In the genomic region with DNA sequence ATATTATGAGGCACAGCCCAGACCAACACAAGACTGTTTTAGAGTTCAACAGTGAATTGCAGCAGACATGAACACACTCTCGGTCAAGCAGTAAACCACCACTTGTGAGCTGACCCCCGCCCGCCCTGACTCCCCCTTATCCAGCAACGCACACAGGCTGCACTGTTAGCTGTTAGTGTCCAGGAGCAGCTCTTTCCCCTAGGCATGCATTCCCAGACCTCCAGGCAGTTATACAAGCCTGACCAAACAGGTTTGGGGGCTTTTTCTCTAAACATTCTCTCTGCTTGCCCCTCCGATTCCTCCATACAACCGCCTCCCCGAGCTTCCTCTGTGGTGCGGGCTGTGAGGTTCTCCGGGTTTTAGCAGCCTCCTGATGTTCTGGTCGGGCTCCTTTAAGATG, we compare ENCODE assay signal across 11 mouse cellular contexts.
DNase-seq lines count a peak whose midpoint lies in the region; ATAC-seq and TF ChIP-seq lines count a peak whose summit lies in the region.
"Had no signal": no experiment of that assay in that cellular context is flagged by ENCODE, and none has a peak within 500 bp of the region (broad histone marks: within the 10 kb centered on the region; RNA-seq: fewer than 3 reads in every experiment).

No protein-coding gene starts in this region.

- peak overlapping the region; percentile 32 for H3K4me3 ChIP-seq in heart, embryonic 16.5 days (ENCODE audit: low read length)
- H3K4me3 ChIP-seq in embryonic facial prominence, embryonic 14.5 days (ENCODE audit: low read depth, low read length): peak overlapping the region; percentile 26
- peak overlapping the region; percentile 32 for H3K4me3 ChIP-seq in intestine, embryonic 15.5 days (replicated peaks)
- no peak overlapping the region for H3K4me3 ChIP-seq in myocyte

- H3K27ac ChIP-seq in heart, embryonic 16.5 days (ENCODE audit: low read length): peak overlapping the region; percentile 74
- peak overlapping the region; percentile 88 for H3K27ac ChIP-seq in embryonic facial prominence, embryonic 14.5 days (replicated peaks; ENCODE audit: low read depth, low read length)
- H3K27ac ChIP-seq in intestine, embryonic 15.5 days: peak overlapping the region; percentile 93

- DNase-seq in heart, postnatal 4 days: no peak
- peak; percentile 78 for DNase-seq in embryonic facial prominence, embryonic 14.5 days (ENCODE audit: low spot score)
- no peak for DNase-seq in gastrocnemius, adult 18-20 months (ENCODE audit: low spot score)
- DNase-seq in spleen, postnatal 36 days (ENCODE audit: low spot score in 2 of 2): no peak
- DNase-seq in cerebellum, adult 18-20 months: no peak
- DNase-seq: cerebellum, adult 8-10 months; gastrocnemius, postnatal 10 days had no signal

- peak overlapping the region; percentile 48; the same call in 1 of the 2 replicates for H3K9ac ChIP-seq in heart, embryonic 16.5 days (ENCODE audit: low read length)
- peak overlapping the region; percentile 38; the same call in 1 of the 2 replicates for H3K9ac ChIP-seq in embryonic facial prominence, embryonic 14.5 days (ENCODE audit: low read depth, low read length)
- H3K9ac ChIP-seq in intestine, embryonic 15.5 days: peak overlapping the region; percentile 26

- no peaks in the 10 kb centered on the region for H3K9me3 ChIP-seq in heart, embryonic 16.5 days (replicated peaks; ENCODE audit: control insufficient read depth, low read length)
- no peaks in the 10 kb centered on the region for H3K9me3 ChIP-seq in embryonic facial prominence, embryonic 14.5 days (ENCODE audit: control insufficient read depth, low read length)
- H3K9me3 ChIP-seq in intestine, embryonic 15.5 days: no peaks in the 10 kb centered on the region

- H3K36me3 ChIP-seq in heart, embryonic 16.5 days (ENCODE audit: control insufficient read depth, insufficient read depth): no peaks in the 10 kb centered on the region
- H3K36me3 ChIP-seq in embryonic facial prominence, embryonic 14.5 days (ENCODE audit: control insufficient read depth, insufficient read depth, low read length): no peaks in the 10 kb centered on the region
- H3K36me3 ChIP-seq in intestine, embryonic 15.5 days: no peaks in the 10 kb centered on the region
- H3K36me3 ChIP-seq in myocyte (ENCODE audit: control insufficient read depth, insufficient read depth): no peaks in the 10 kb centered on the region

- H3K4me2 ChIP-seq in heart, embryonic 16.5 days (ENCODE audit: low read depth, low read length): peak overlapping the region; percentile 41; the same call in 1 of the 2 replicates
- peak overlapping the region; percentile 47 for H3K4me2 ChIP-seq in embryonic facial prominence, embryonic 14.5 days (ENCODE audit: low read depth, low read length)
- H3K4me2 ChIP-seq in intestine, embryonic 15.5 days (replicated peaks): peak overlapping the region; percentile 61
- peak overlapping the region; percentile 22 for H3K4me2 ChIP-seq in myocyte (ENCODE audit: low read depth)

- no peak for TF ChIP-seq POLR2A in myocyte (IDR thresholded peaks at IDR 0.05; ENCODE audit: insufficient read length, low read depth)

- H3K4me1 ChIP-seq in heart, embryonic 16.5 days (ENCODE audit: control insufficient read depth, insufficient read depth, low read length): peaks cover 31% of the 10 kb centered on the region
- peaks cover 71% of the 10 kb centered on the region for H3K4me1 ChIP-seq in embryonic facial prominence, embryonic 14.5 days (ENCODE audit: control insufficient read depth, insufficient read depth, low read length)
- H3K4me1 ChIP-seq in intestine, embryonic 15.5 days (replicated peaks): peaks cover 55% of the 10 kb centered on the region

- H3K27me3 ChIP-seq in heart, embryonic 16.5 days (ENCODE audit: control insufficient read depth, insufficient read depth, low read length): no peaks in the 10 kb centered on the region
- H3K27me3 ChIP-seq in embryonic facial prominence, embryonic 14.5 days (replicated peaks; ENCODE audit: control insufficient read depth, insufficient read depth, low read length): no peaks in the 10 kb centered on the region
- H3K27me3 ChIP-seq in intestine, embryonic 15.5 days (replicated peaks): no peaks in the 10 kb centered on the region
- no peaks in the 10 kb centered on the region for H3K27me3 ChIP-seq in myocyte (ENCODE audit: control insufficient read depth, insufficient read depth, insufficient read length)

- ATAC-seq in heart, embryonic 16.5 days (replicated peaks; ENCODE audit: extremely low read depth, insufficient read depth, low FRiP score): no peak
- ATAC-seq in embryonic facial prominence, embryonic 14.5 days (ENCODE audit: low read depth): peak; percentile 48
- ATAC-seq in intestine, embryonic 15.5 days: peak; percentile 73
- ATAC-seq: CD4-positive, CD25-positive, alpha-beta regulatory T cell, adult 4 months had no signal

- H3K79me2 ChIP-seq in myocyte (ENCODE audit: control insufficient read depth, insufficient read depth): peaks cover 4% of the 10 kb centered on the region

- 34% methylated on average over 10 of the region's 10 CpGs for WGBS in heart, embryonic 16.5 days
- 12% methylated on average over 10 of the region's 10 CpGs for WGBS in embryonic facial prominence, embryonic 14.5 days
- 9% methylated on average over 10 of the region's 10 CpGs for WGBS in intestine, embryonic 15.5 days

- H3ac ChIP-seq in myocyte (ENCODE audit: control insufficient read depth, insufficient read length): no peak overlapping the region

TF ChIP-seq in myocyte, 11 proteins besides CTCF, POLR2A, EP300 and RAD21:
- TF ChIP-seq TCF12 (IDR thresholded peaks at IDR 0.05; ENCODE audit: insufficient read depth, poor library complexity, severe bottlenecking) (no peak), E2F4 (IDR thresholded peaks at IDR 0.05; ENCODE audit: insufficient read depth) (no peak), POLR2AphosphoS2 (IDR thresholded peaks at IDR 0.05; ENCODE audit: insufficient read length, low read depth) (no peak), MYOD1 (IDR thresholded peaks at IDR 0.05; ENCODE audit: control insufficient read depth in 1 of 3, insufficient read length in 2 of 3, low read depth in 2 of 3) (no peak), TCF3 (IDR thresholded peaks at IDR 0.05; ENCODE audit: insufficient read length, low read depth) (no peak), REST (IDR thresholded peaks at IDR 0.05; ENCODE audit: insufficient read depth, insufficient read length) (no peak), SRF (IDR thresholded peaks at IDR 0.05; ENCODE audit: control insufficient read depth, insufficient read length, low read depth) (no peak), USF1 (IDR thresholded peaks at IDR 0.05; ENCODE audit: low read depth) (no peak), MYOG (IDR thresholded peaks at IDR 0.05; ENCODE audit: control insufficient read depth in 1 of 3, insufficient read depth in 1 of 3, insufficient read length in 2 of 3, low read depth in 2 of 3) (no peak), CEBPB (IDR thresholded peaks at IDR 0.05; ENCODE audit: insufficient read depth, poor library complexity, severe bottlenecking) (no peak), MAX (IDR thresholded peaks at IDR 0.05; ENCODE audit: low read depth) (no peak)
